Comparison of ENCODE assay signal across 8 mouse cellular contexts in genomic region chr11:120150440-120151112, GRCm38 (mm10). TPM values are rescaled to one million over a fixed set of nuclear protein-coding genes. Genes with fewer than 3 reads are reported as not detected.
DNase-seq lines count a peak whose midpoint lies in the region; ATAC-seq and TF ChIP-seq lines count a peak whose summit lies in the region.

No protein-coding gene starts in this region.

- H3K27ac ChIP-seq in forebrain, embryonic 12.5 days = peak overlapping the region; percentile 73
- H3K27ac ChIP-seq in intestine, postnatal 0 days (ENCODE audit: low read depth, low read length) = peak overlapping the region; percentile 84
- H3K27ac ChIP-seq in stomach, embryonic 15.5 days = peak overlapping the region; percentile 75

- peak overlapping the region; percentile 86 for H3K4me2 ChIP-seq in forebrain, embryonic 12.5 days
- H3K4me2 ChIP-seq in intestine, postnatal 0 days (replicated peaks; ENCODE audit: low read depth) = peak overlapping the region; percentile 92
- H3K4me2 ChIP-seq in stomach, embryonic 15.5 days = peak overlapping the region; percentile 68

- H3K9ac ChIP-seq in forebrain, embryonic 12.5 days = peak overlapping the region; percentile 81
- H3K9ac ChIP-seq in intestine, postnatal 0 days (ENCODE audit: low read depth, low read length) = peak overlapping the region; percentile 76
- peak overlapping the region; percentile 72 for H3K9ac ChIP-seq in stomach, embryonic 15.5 days

- peak overlapping the region; percentile 90 for H3K4me3 ChIP-seq in forebrain, embryonic 12.5 days (replicated peaks)
- peak overlapping the region; percentile 88 for H3K4me3 ChIP-seq in intestine, postnatal 0 days (ENCODE audit: low read depth, low read length)
- H3K4me3 ChIP-seq in megakaryocyte, embryonic 14.5 days (replicated peaks) = peak overlapping the region; percentile 100
- H3K4me3 ChIP-seq in stomach, embryonic 15.5 days (replicated peaks) = peak overlapping the region; percentile 92

- DNase-seq in right cerebral cortex, adult 18-20 months = peak; percentile 37
- no peak for DNase-seq in right cerebral cortex, postnatal 4 days
- no peak for DNase-seq in thymus, postnatal 25 days

- H3K36me3 ChIP-seq in forebrain, embryonic 12.5 days (replicated peaks) = no peaks in the 10 kb centered on the region
- H3K36me3 ChIP-seq in intestine, postnatal 0 days (ENCODE audit: control insufficient read depth, insufficient read depth) = peaks cover 14% of the 10 kb centered on the region; the same call in 1 of the 2 replicates
- peaks cover 49% of the 10 kb centered on the region for H3K36me3 ChIP-seq in megakaryocyte, embryonic 14.5 days (replicated peaks; ENCODE audit: low read length)
- no peaks in the 10 kb centered on the region for H3K36me3 ChIP-seq in stomach, embryonic 15.5 days

- no peaks in the 10 kb centered on the region for H3K9me3 ChIP-seq in forebrain, embryonic 12.5 days
- no peaks in the 10 kb centered on the region for H3K9me3 ChIP-seq in intestine, postnatal 0 days (ENCODE audit: control insufficient read depth)
- no peaks in the 10 kb centered on the region for H3K9me3 ChIP-seq in megakaryocyte, embryonic 14.5 days
- no peaks in the 10 kb centered on the region for H3K9me3 ChIP-seq in stomach, embryonic 15.5 days

- peak; percentile 35 for ATAC-seq in activated CD4-positive, CD25-positive, alpha-beta regulatory T cell, adult 4 months
- ATAC-seq in forebrain, embryonic 12.5 days (ENCODE audit: low FRiP score) = peak; percentile 58
- ATAC-seq in intestine, postnatal 0 days = peak; percentile 28
- peak; percentile 33 for ATAC-seq in stomach, embryonic 15.5 days (ENCODE audit: insufficient read depth, low FRiP score, low read depth)

- H3K27me3 ChIP-seq in forebrain, embryonic 12.5 days = no peaks in the 10 kb centered on the region
- no peaks in the 10 kb centered on the region for H3K27me3 ChIP-seq in intestine, postnatal 0 days (replicated peaks; ENCODE audit: control insufficient read depth, insufficient read depth, low read length)
- H3K27me3 ChIP-seq in megakaryocyte, embryonic 14.5 days (replicated peaks) = no peaks in the 10 kb centered on the region
- H3K27me3 ChIP-seq in stomach, embryonic 15.5 days (replicated peaks) = no peaks in the 10 kb centered on the region

- peaks cover 20% of the 10 kb centered on the region for H3K4me1 ChIP-seq in forebrain, embryonic 12.5 days
- peaks cover 4% of the 10 kb centered on the region for H3K4me1 ChIP-seq in intestine, postnatal 0 days (replicated peaks; ENCODE audit: control insufficient read depth, insufficient read depth, low read length)
- H3K4me1 ChIP-seq in megakaryocyte, embryonic 14.5 days = peaks cover 61% of the 10 kb centered on the region
- H3K4me1 ChIP-seq in stomach, embryonic 15.5 days = peaks cover 20% of the 10 kb centered on the region

- no peak for TF ChIP-seq CTCF in intestine, postnatal 0 days (IDR thresholded peaks at IDR 0.05; ENCODE audit: low read depth)

- under 1% methylated on average over 44 of the region's 44 CpGs for WGBS in forebrain, embryonic 12.5 days
- WGBS in intestine, postnatal 0 days = under 1% methylated on average over 44 of the region's 44 CpGs
- WGBS in stomach, embryonic 15.5 days = under 1% methylated on average over 44 of the region's 44 CpGs

RNA-seq across cellular contexts. Expression of gene Slc38a10, which starts 0.6 kb away (rescaled TPM):
- polyA plus RNA-seq in activated CD4-positive, CD25-positive, alpha-beta regulatory T cell, adult 4 months (2017; shearing (Covaris generic)) = 10 to 100 TPM; 30.8 to 54.7 TPM
- polyA plus RNA-seq in forebrain, embryonic 12.5 days (2016; fragmentation: Nextera tagmentation; extraction: Ambion mirVana) = 88.6 and 91.3 TPM in 2 replicates
- 56.4 and 57.3 TPM in 2 replicates for polyA plus RNA-seq in intestine, postnatal 0 days (2015; fragmentation: Nextera tagmentation; extraction: Ambion mirVana)
- polyA plus RNA-seq in megakaryocyte, embryonic 14.5 days (2012; ENCODE audit: insufficient read depth, low replicate concordance) = 80.2 and 247 TPM in 2 replicates
- 87.2 and 93.5 TPM in 2 replicates for polyA plus RNA-seq in stomach, embryonic 15.5 days (2015; fragmentation: Nextera tagmentation; extraction: Ambion mirVana)

RNA-seq across cellular contexts. Expression of gene Ndufaf8, which starts 51.8 kb away (rescaled TPM):
- 10 to 100 TPM; 85.8 to 94.6 TPM for polyA plus RNA-seq in activated CD4-positive, CD25-positive, alpha-beta regulatory T cell, adult 4 months (2017; shearing (Covaris generic))
- polyA plus RNA-seq in forebrain, embryonic 12.5 days (2016; fragmentation: Nextera tagmentation; extraction: Ambion mirVana) = 52.5 and 62.0 TPM in 2 replicates
- polyA plus RNA-seq in intestine, postnatal 0 days (2015; fragmentation: Nextera tagmentation; extraction: Ambion mirVana) = 153 TPM in 2 replicates
- polyA plus RNA-seq in megakaryocyte, embryonic 14.5 days (2012; ENCODE audit: insufficient read depth, low replicate concordance) = 49.5 and 106 TPM in 2 replicates
- polyA plus RNA-seq in stomach, embryonic 15.5 days (2015; fragmentation: Nextera tagmentation; extraction: Ambion mirVana) = 81.5 and 83.1 TPM in 2 replicates

RNA-seq across cellular contexts. Expression of gene Tepsin, which starts 52.0 kb away (rescaled TPM):
- 10 to 100 TPM in 1 of 2 experiments, 1 to 10 TPM in 1; 7.3 to 10.4 TPM for polyA plus RNA-seq in activated CD4-positive, CD25-positive, alpha-beta regulatory T cell, adult 4 months (2017; shearing (Covaris generic))
- polyA plus RNA-seq in forebrain, embryonic 12.5 days (2016; fragmentation: Nextera tagmentation; extraction: Ambion mirVana) = 17.3 and 20.9 TPM in 2 replicates
- 13.5 and 15.1 TPM in 2 replicates for polyA plus RNA-seq in intestine, postnatal 0 days (2015; fragmentation: Nextera tagmentation; extraction: Ambion mirVana)
- polyA plus RNA-seq in megakaryocyte, embryonic 14.5 days (2012; ENCODE audit: insufficient read depth, low replicate concordance) = 16.1 and 46.5 TPM in 2 replicates
- 17.7 and 19.0 TPM in 2 replicates for polyA plus RNA-seq in stomach, embryonic 15.5 days (2015; fragmentation: Nextera tagmentation; extraction: Ambion mirVana)
